Mouse (Mus musculus) midbrain, embryonic 13.5 days (tissue): ENCODE measurements around the gene Rad23a. TPM values are rescaled to one million over a fixed set of nuclear protein-coding genes. Genes with fewer than 3 reads are reported as not detected.

Source experiments
- ATAC-seq: fragments of 200-750 bp; cut with Nextera tagmentation; 2 replicates; pipeline ENCODE4 v1.8.0; 2017; ENCODE audit warnings: mild to moderate bottlenecking, moderate TSS enrichment, moderate library complexity
- H3K27ac ChIP-seq: fragments of 300-500 bp; sonication (generic); 2 replicates; pipeline ENCODE4 v1.5.1; 2015; ENCODE audit warnings: inconsistent platforms, mild to moderate bottlenecking, moderate library complexity
- H3K27me3 ChIP-seq: fragments of 300-500 bp; sonication (generic); 2 replicates; pipeline ENCODE4 v1.6.1; 2015; ENCODE audit warnings: mild to moderate bottlenecking, inconsistent platforms
- H3K36me3 ChIP-seq: fragments of 300-500 bp; sonication (generic); 2 replicates; pipeline ENCODE4 v1.6.1; 2015; ENCODE audit warnings: mild to moderate bottlenecking, inconsistent platforms
- H3K4me1 ChIP-seq: fragments of 300-500 bp; sonication (generic); replicated peaks from 2 replicates; pipeline ENCODE4 v1.6.1; 2015; ENCODE audit warnings: inconsistent platforms
- H3K4me2 ChIP-seq: fragments of 300-500 bp; sonication (generic); replicated peaks from 2 replicates; pipeline ENCODE4 v1.6.1; 2015; ENCODE audit warnings: moderate library complexity, mild to moderate bottlenecking, inconsistent platforms
- H3K4me3 ChIP-seq: fragments of 300-500 bp; sonication (generic); replicated peaks from 2 replicates; pipeline ENCODE4 v1.5.1; 2015; ENCODE audit warnings: mild to moderate bottlenecking, inconsistent platforms
- H3K9ac ChIP-seq: fragments of 300-500 bp; sonication (generic); replicated peaks from 2 replicates; pipeline ENCODE4 v1.6.1; 2015; ENCODE audit warnings: mild to moderate bottlenecking, inconsistent platforms
- H3K9me3 ChIP-seq: fragments of 300-500 bp; sonication (generic); 2 replicates; pipeline ENCODE4 v1.6.1; 2016; ENCODE audit warnings: mild to moderate bottlenecking, inconsistent platforms
- WGBS: fragments of 180-500 bp; shearing (Covaris S2); methylation state at CpG from one replicate; pipeline ENCODE4 v1.1.7; 2015; 5-methylcytosine and 5-hydroxymethylcytosine counted together
- polyA plus RNA-seq: library from polyadenylated mRNA; unstranded; fragments of >200 nt; fragmentation: Nextera tagmentation; extraction: Ambion mirVana; gene quantifications from 2 replicates; pipeline ENCODE4 v1.2.1, GENCODE M21; 2015

The Rad23a gene
- polyA plus RNA-seq, 1 experiment from 2014 or later = 88.8 TPM

DNA sequence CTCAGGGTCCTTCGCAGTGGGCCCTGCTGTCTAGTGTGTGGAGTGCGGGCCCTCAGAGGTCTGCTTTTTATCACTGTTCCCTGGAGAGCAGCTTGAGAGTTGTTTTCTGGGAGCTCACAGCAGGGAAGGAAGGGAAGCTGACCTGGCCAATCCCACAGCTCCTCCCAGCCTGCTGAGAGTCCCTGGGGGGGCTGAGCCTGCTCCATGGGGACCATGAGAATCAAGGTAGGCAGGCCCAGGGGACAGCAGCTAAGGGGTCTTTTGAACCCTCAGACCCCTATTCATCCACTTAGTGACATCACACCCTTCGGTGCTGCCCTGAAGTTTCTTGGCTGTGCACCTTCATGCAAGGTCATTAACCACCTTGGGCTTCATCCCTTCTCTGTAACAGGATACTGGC, 17.7 kb downstream of the Rad23a start, which contains the start of gene Dand5:
Gene Dand5 (minus strand): TSS at position 101 of the 400 bp plus-strand sequence.
- Histone ChIP-seq H3K27ac (no peak within 1 kb of the TSS), H3K9me3 (no peaks in the 10 kb centered on the region), H3K9ac (no peak within 1 kb of the TSS; the same call in 1 of the 2 replicates), H3K36me3 (no peaks in the 10 kb centered on the region), H3K27me3 (peaks cover 8% of the 10 kb centered on the region; the same call in 1 of the 2 replicates), H3K4me2 (peak within 1 kb of the TSS; percentile 50), H3K4me1 (peaks cover 7% of the 10 kb centered on the region; the same call in 1 of the 2 replicates), H3K4me3 (peak within 1 kb of the TSS; percentile 22)
- 35% methylated on average over 3 of the region's 3 CpGs for WGBS
- ATAC-seq = peak; percentile 40; the same call in 1 of the 2 replicates

DNA sequence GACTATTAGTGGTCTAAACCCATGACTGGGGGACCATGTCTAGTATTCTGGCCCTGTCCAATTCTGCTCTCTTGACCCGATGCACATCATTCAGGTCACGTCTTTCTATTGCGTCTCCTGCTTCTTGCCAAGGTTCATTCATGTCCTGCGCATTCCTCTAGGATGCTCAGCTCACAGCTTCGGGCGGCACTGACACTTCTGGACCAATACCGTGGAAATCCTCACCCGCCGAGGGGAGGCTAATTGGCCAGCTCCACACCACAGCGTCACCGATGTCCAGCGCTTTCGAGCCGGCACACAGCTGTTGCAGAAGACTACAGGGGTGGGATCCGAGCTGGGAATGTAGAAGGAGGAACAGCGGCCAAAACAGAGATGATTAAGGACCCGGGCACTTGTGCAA, 24.3 kb downstream of the Rad23a start:
- peaks cover 34% of the 10 kb centered on the region for H3K4me1 ChIP-seq
- H3K36me3 ChIP-seq = no peaks in the 10 kb centered on the region
- ATAC-seq = no peak
- no peak overlapping the region for H3K27ac ChIP-seq
- no peaks in the 10 kb centered on the region for H3K9me3 ChIP-seq
- H3K4me3 ChIP-seq = no peak overlapping the region
- no peak overlapping the region for H3K9ac ChIP-seq
- peaks cover 26% of the 10 kb centered on the region for H3K27me3 ChIP-seq
- H3K4me2 ChIP-seq = no peak overlapping the region
- WGBS = 75% methylated on average over 17 of the region's 17 CpGs

DNA sequence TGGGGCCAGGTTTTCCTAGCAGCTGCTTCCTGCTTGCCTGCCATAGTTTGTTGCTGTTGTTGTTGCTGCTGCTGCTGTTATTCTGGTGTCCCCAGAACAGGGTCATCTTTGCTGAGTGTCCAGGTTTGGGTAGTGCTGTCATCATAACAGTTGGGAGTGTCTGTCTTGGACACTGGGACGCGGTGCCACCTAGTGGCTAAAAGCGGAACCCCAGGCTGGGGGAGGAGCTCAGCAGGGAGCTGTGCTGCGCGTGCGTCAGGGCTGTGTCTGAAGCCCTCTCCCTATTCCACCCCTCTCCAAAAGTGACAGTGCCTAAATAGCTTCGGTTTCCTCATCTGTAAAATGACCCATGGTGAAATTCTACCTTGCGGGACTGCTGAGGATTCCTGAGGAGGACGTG, 24.9 kb downstream of the Rad23a start:
- H3K36me3 ChIP-seq = no peaks in the 10 kb centered on the region
- H3K9ac ChIP-seq = no peak overlapping the region
- peak; percentile 63 for ATAC-seq
- H3K27me3 ChIP-seq = peaks cover 26% of the 10 kb centered on the region
- H3K4me1 ChIP-seq = peaks cover 40% of the 10 kb centered on the region
- 13% methylated on average over 9 of the region's 9 CpGs for WGBS
- H3K9me3 ChIP-seq = no peaks in the 10 kb centered on the region
- peak overlapping the region; percentile 35; the same call in 1 of the 2 replicates for H3K27ac ChIP-seq
- H3K4me2 ChIP-seq = no peak overlapping the region
- H3K4me3 ChIP-seq = no peak overlapping the region

DNA sequence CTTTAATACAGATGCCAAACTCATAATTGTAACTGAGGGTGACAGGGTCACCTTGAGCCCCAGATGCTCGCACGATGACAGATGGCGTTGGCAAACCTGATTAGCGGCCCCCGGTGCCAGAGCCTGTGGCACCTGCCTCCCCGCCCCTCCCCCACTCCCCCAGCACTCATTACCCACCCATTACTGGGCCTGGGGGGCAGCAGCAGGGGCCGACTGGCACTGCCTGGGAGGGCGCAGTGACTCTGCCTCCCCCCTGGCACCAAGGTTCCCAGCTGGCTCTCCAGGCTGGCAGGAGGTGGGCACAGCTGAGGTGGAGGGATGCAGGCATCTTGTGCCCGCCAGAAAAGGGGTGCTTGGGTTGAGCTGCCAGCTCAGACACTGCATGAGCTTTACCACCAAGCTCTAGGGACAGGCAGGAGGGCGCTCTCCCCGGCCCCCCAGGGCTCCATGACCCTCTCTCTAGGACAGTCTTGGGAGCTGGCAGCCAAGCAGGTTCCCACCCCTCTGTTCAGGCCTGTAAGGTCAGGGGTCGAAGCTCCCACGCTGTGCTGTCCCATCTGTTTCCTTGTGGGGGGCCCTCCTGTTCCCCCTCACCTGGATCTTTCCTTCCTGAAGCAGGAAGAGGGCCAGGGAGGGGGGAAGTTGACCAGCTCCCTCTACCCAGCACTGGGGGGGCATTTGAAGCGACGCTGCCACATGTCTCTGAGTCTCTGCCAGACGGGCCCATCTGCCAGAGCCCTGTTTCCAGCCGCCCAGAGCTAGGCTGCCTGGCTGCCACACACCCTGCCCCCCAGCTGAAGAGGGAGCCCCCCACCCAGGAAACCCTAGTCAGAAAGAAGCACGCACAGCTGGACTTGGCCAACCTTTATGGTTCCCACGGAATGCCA, 25.7 kb downstream of the Rad23a start:
- 26% methylated on average over 19 of the region's 19 CpGs for WGBS
- H3K9ac ChIP-seq = 0 out of 2 replicates have a peak overlapping the region, but pooled peaks have one; percentile 46
- H3K9me3 ChIP-seq = no peaks in the 10 kb centered on the region
- no peak overlapping the region; the same call in 1 of the 2 replicates for H3K4me2 ChIP-seq
- H3K36me3 ChIP-seq = no peaks in the 10 kb centered on the region
- H3K27me3 ChIP-seq = peaks cover 26% of the 10 kb centered on the region
- ATAC-seq = peak; percentile 29
- peak overlapping the region; percentile 35 for H3K27ac ChIP-seq
- no peak overlapping the region for H3K4me3 ChIP-seq
- H3K4me1 ChIP-seq = peaks cover 43% of the 10 kb centered on the region

DNA sequence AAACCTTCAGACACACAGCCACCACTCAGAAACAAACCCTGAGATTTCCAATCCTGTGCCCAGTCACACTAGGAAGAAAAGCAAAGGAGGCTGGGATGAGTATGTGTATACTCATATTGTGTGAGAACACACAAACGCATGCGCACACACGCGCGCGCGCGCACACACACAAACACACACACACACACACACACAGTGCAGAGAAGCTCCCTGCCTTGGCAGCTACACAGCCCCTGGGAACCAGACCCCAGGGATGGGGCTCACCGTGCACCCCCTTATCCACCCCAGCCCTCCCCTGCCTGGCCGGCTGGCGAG, 26.3 kb downstream of the Rad23a start:
- peaks cover 31% of the 10 kb centered on the region for H3K27me3 ChIP-seq
- H3K4me1 ChIP-seq = peaks cover 49% of the 10 kb centered on the region
- no peak overlapping the region for H3K4me3 ChIP-seq
- H3K36me3 ChIP-seq = no peaks in the 10 kb centered on the region
- H3K27ac ChIP-seq = peak overlapping the region; percentile 35
- peak; percentile 16 for ATAC-seq
- H3K9me3 ChIP-seq = no peaks in the 10 kb centered on the region
- 66% methylated on average over 11 of the region's 11 CpGs for WGBS
- H3K9ac ChIP-seq = 0 out of 2 replicates have a peak overlapping the region, but pooled peaks have one; percentile 46
- no peak overlapping the region for H3K4me2 ChIP-seq

DNA sequence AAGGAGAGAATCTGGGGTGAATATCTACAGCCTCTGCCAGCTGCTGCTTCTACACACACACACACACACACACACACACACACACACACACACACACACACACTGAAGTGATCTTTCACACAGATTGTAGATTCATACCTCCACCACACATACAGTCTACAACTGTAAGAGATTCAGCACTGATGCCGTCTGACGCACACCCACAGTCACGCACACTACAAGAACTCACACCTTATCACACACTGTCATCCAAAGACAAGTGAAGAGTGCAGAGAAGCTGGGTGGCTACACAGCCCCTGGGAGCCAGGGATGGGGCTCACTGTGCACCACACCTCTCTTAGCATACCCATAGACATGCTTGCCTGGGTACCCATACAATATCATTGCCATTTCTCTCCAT, 26.6 kb downstream of the Rad23a start:
- H3K27me3 ChIP-seq = peaks cover 35% of the 10 kb centered on the region
- no peak overlapping the region for H3K4me3 ChIP-seq
- H3K36me3 ChIP-seq = no peaks in the 10 kb centered on the region
- H3K4me2 ChIP-seq = no peak overlapping the region
- no peak overlapping the region; the same call in 1 of the 2 replicates for H3K9ac ChIP-seq
- ATAC-seq = no peak
- peaks cover 52% of the 10 kb centered on the region for H3K4me1 ChIP-seq
- peak overlapping the region; percentile 35 for H3K27ac ChIP-seq
- H3K9me3 ChIP-seq = no peaks in the 10 kb centered on the region
- 89% methylated on average over 3 of the region's 3 CpGs for WGBS

DNA sequence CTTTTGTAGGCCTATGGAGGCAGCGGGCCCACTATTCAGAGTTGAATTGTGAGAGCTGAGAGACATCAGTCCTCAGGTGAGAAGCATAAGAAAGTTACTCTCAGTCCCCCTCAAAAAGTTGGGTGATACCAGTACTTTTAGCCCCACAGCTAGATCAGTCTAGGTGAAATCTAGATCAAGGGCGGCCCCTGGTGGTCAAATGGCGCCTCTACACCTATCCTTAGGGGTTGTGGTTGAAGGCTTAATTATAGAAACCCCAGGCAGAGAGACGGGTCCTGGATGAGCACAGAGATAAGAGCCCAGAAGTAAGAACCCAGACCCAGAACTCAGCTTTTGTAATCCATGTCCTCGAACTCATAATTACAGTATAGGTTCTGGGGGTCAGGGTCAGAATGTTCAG, 27.4 kb downstream of the Rad23a start:
- Histone ChIP-seq H3K4me2 (no peak overlapping the region), H3K27ac (peak overlapping the region; percentile 35; the same call in 1 of the 2 replicates), H3K9me3 (no peaks in the 10 kb centered on the region), H3K4me1 (peaks cover 52% of the 10 kb centered on the region), H3K4me3 (no peak overlapping the region), H3K9ac (no peak overlapping the region), H3K27me3 (peaks cover 42% of the 10 kb centered on the region), H3K36me3 (no peaks in the 10 kb centered on the region)
- no peak for ATAC-seq
- WGBS = 2% methylated on average over 5 of the region's 5 CpGs

DNA sequence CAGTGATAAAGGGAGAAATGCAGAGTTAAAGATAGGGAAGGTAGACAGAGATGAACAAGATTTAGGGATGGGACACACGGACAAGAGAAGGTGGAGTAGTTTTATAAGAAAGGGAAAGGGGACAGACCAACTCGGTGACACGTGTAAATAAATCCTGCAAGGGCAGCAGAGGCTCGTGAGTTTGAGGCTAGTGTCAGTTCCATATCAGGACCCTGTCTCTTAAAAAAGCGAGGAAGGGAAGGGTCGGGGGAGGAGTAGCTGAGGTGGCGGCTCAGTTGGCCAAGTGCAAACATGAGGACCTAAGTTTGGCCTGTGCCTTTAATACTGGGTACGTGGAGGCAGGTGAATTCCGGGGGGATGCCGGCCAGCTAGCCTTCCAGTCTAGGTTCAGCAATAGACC, 29.2 kb downstream of the Rad23a start:
- H3K4me1 ChIP-seq = peaks cover 52% of the 10 kb centered on the region
- ATAC-seq = no peak
- H3K36me3 ChIP-seq = no peaks in the 10 kb centered on the region

DNA sequence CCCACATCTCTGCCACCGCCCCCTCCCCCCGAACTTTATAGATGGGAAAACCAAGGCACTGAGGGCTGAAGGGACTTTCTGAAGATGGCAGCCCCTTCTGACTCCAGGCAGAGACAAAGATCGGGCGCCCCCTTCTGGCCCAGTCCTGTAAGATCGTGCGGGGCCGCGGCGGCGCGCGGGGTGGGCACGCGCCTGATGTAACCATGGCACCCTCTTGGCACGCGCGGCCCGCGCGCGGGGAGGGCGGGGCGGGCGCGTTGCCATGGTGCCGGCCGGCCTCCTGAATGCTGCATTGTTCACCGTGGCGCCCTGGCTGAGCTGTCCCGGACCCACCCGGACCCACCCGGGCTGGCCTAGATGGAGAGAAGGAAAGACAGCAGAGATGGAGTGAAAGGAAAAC, 29.6 kb downstream of the Rad23a start:
- WGBS = under 1% methylated on average over 32 of the region's 32 CpGs
- H3K4me1 ChIP-seq = peaks cover 52% of the 10 kb centered on the region
- peak overlapping the region; percentile 28; the same call in 1 of the 2 replicates for H3K9ac ChIP-seq
- H3K4me2 ChIP-seq = peak overlapping the region; percentile 55
- ATAC-seq = peak; percentile 87
- no peaks in the 10 kb centered on the region for H3K9me3 ChIP-seq
- no peaks in the 10 kb centered on the region for H3K36me3 ChIP-seq
- H3K27me3 ChIP-seq = peaks cover 62% of the 10 kb centered on the region
- peak overlapping the region; percentile 58; the same call in 1 of the 2 replicates for H3K27ac ChIP-seq
- H3K4me3 ChIP-seq = peak overlapping the region; percentile 32

More for the DNA sequence above, 29.2 kb downstream of the Rad23a start:
- Histone ChIP-seq H3K4me3 (peak overlapping the region; percentile 32), H3K9ac (peak overlapping the region; percentile 28; the same call in 1 of the 2 replicates), H3K27me3 (peaks cover 58% of the 10 kb centered on the region), H3K4me2 (peak overlapping the region; percentile 55), H3K27ac (peak overlapping the region; percentile 58; the same call in 1 of the 2 replicates), H3K9me3 (no peaks in the 10 kb centered on the region)
- 10% methylated on average over 10 of the region's 10 CpGs for WGBS

DNA sequence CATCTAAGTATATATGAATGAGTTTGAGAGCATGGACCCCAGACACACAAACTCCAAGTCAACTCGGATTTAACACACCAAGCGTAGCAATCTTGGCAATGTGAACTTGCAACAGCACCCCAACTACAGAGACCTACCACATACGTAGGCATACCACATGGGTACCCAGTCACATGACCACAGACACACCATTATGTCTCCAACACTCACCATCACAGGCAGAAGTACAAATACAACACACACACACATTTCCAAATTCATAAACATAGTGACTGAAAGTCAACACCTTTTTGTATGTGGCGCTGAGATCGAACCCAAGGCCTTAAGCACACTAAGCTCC, 30.6 kb downstream of the Rad23a start:
- no peak for ATAC-seq
- no peak overlapping the region for H3K27ac ChIP-seq
- no peak overlapping the region for H3K4me2 ChIP-seq
- no peaks in the 10 kb centered on the region for H3K9me3 ChIP-seq
- no peak overlapping the region for H3K9ac ChIP-seq
- H3K4me1 ChIP-seq = peaks cover 47% of the 10 kb centered on the region
- 77% methylated on average over 5 of the region's 5 CpGs for WGBS
- H3K27me3 ChIP-seq = peaks cover 70% of the 10 kb centered on the region
- no peaks in the 10 kb centered on the region for H3K36me3 ChIP-seq
- H3K4me3 ChIP-seq = no peak overlapping the region

DNA sequence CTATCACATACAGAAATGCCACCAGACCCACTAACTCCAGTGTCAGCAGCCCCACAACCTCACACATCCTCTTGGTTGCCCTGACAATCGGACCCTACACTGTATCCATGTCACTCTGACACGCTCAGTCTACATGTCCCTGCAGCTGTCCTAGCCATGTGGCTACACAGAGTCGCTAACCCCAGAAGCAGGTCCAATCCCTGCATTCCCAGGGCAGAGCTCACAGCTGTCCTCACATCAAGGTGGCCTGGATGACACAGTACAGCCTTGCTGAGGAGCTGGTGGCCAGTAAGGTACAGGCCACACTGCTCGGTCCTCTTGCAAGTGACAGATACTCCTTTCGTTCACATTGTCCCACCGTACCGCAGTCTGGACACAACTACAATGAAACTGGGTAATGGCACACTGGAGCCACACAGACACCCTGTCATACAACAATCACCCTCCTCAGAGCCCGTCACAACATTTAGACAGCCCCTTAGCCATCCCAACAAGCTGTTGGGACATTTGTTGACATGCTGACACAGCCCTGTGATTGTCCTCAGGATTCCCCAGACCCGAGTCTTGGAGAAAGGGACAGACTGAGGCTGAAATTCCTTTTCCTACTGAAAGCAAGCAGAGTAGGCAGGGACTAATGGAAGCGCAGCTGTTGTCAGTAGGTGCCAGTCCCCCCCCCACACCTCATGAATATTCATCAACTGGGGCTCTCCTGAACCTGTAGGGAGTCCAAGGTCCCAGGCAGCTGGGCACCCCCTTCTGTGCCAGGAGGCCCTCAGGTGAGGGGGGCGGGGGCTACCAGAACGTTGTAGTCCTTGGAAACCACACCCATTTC, 31.1 kb downstream of the Rad23a start:
- no peak overlapping the region for H3K4me3 ChIP-seq
- no peak for ATAC-seq
- H3K4me1 ChIP-seq = peaks cover 41% of the 10 kb centered on the region
- WGBS = 58% methylated on average over 12 of the region's 12 CpGs
- no peak overlapping the region for H3K9ac ChIP-seq
- H3K36me3 ChIP-seq = no peaks in the 10 kb centered on the region
- no peaks in the 10 kb centered on the region for H3K9me3 ChIP-seq
- H3K27me3 ChIP-seq = peaks cover 70% of the 10 kb centered on the region
- H3K27ac ChIP-seq = peak overlapping the region; percentile 15
- H3K4me2 ChIP-seq = no peak overlapping the region

DNA sequence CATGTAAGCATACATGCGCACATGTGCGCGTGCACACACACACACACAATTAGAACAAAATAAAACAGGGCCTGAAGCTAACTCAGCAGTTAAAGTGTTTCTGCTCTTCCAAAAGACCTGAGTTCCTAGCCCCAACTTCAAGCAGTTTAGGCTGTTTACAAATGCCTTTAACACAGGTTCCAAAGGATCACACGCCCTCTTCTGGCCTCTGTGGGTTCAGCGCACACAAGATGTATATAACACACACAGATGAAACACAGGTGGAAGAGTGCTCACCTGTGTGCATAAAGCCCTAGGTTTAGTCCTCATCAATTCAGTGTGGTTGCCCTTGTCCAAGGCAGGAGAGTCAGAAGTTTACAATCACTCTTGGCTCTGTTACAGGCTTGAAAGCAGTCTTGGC, 34.4 kb downstream of the Rad23a start:
- no peak overlapping the region for H3K9ac ChIP-seq

More for the DNA sequence above, 34.4 kb downstream of the Rad23a start:
- WGBS = 94% methylated on average over 5 of the region's 5 CpGs
- Histone ChIP-seq H3K4me1 (peaks cover 17% of the 10 kb centered on the region), H3K9me3 (no peaks in the 10 kb centered on the region), H3K4me2 (no peak overlapping the region), H3K27me3 (peaks cover 86% of the 10 kb centered on the region), H3K36me3 (no peaks in the 10 kb centered on the region), H3K4me3 (no peak overlapping the region), H3K27ac (no peak overlapping the region)
- ATAC-seq = no peak
